Mouse (Mus musculus): Measurements from ENCODE around the gene Selenom. TPM values are rescaled to one million over a fixed set of nuclear protein-coding genes. Genes with fewer than 3 reads are reported as not detected.
A peak's percentile ranks its signal among the peaks of the same experiment; 100 is the strongest.

Gene Selenom
- total RNA-seq, 2 experiments from 2014 or later: 137 to 148 TPM

GRCm38 (mm10) chr11:3510321-3510720 lies 4.2 kb upstream of the Selenom start:
- DNase-seq (ENCODE audit: low spot score in 2 of 2): no peak

GRCm38 (mm10) chr11:3513291-3513690 lies 1.2 kb upstream of the Selenom start:
- no peak for DNase-seq (ENCODE audit: low spot score in 2 of 2)

- no peak for DNase-seq (ENCODE audit: low spot score in 2 of 2)
These were observed 732 bp downstream of the Selenom start for GRCm38 (mm10) chr11:3515216-3515615.

GRCm38 (mm10) chr11:3515637-3516036 lies 1.2 kb downstream of the Selenom start:
- DNase-seq (ENCODE audit: low spot score in 2 of 2): no peak

- DNase-seq (ENCODE audit: low spot score in 2 of 2): no peak
These were observed 1.6 kb downstream of the Selenom start for GRCm38 (mm10) chr11:3516121-3516520.

GRCm38 (mm10) chr11:3516859-3517845 lies 2.7 kb downstream of the Selenom start:
- peak; percentile 34 to 50 for DNase-seq (ENCODE audit: low spot score in 2 of 2)

- DNase-seq (ENCODE audit: low spot score in 2 of 2): no peak
These were observed 3.6 kb downstream of the Selenom start for GRCm38 (mm10) chr11:3517846-3518732.

- DNase-seq (ENCODE audit: low spot score in 2 of 2): no peak
These were observed 4.7 kb downstream of the Selenom start for GRCm38 (mm10) chr11:3519051-3519726.

- DNase-seq (ENCODE audit: low spot score in 2 of 2): no peak
These were observed 5.4 kb downstream of the Selenom start for GRCm38 (mm10) chr11:3519756-3520398.

GRCm38 (mm10) chr11:3520919-3521318 lies 6.4 kb downstream of the Selenom start:
- DNase-seq (ENCODE audit: low spot score in 2 of 2): no peak

GRCm38 (mm10) chr11:3521339-3522224 lies 7.1 kb downstream of the Selenom start:
- no peak for DNase-seq (ENCODE audit: low spot score in 2 of 2)

- no peak for DNase-seq (ENCODE audit: low spot score in 2 of 2)
These were observed 8.0 kb downstream of the Selenom start for GRCm38 (mm10) chr11:3522285-3523000.

GRCm38 (mm10) chr11:3523840-3524582 lies 9.5 kb downstream of the Selenom start:
- no peak for DNase-seq (ENCODE audit: low spot score in 2 of 2)

- DNase-seq (ENCODE audit: low spot score in 2 of 2): no peak
These were observed 11.1 kb downstream of the Selenom start for GRCm38 (mm10) chr11:3525560-3525959.

- no peak for DNase-seq (ENCODE audit: low spot score in 2 of 2)
These were observed 11.7 kb downstream of the Selenom start for GRCm38 (mm10) chr11:3526207-3526606.

GRCm38 (mm10) chr11:3526979-3527738 lies 12.7 kb downstream of the Selenom start:
- no peak for DNase-seq (ENCODE audit: low spot score in 2 of 2)

GRCm38 (mm10) chr11:3527766-3528165 lies 13.3 kb downstream of the Selenom start:
- no peak for DNase-seq (ENCODE audit: low spot score in 2 of 2)

All from left cerebral cortex, adult 18-20 months (tissue).